Mouse (Mus musculus) hindbrain, embryonic 11.5 days (tissue): ENCODE data around the gene Vmn1r3. TPM values are rescaled to one million over a fixed set of nuclear protein-coding genes. Genes with fewer than 3 reads are reported as not detected.
"Not testable (repeated sequence)": the region's sequence is repeated elsewhere in the genome, so short reads cannot be mapped to it uniquely, and the experiment has no call there.

Source experiments
- ATAC-seq: fragments of 200-750 bp; cut with Nextera tagmentation; 2 replicates; pipeline ENCODE4 v1.8.0; 2017; ENCODE audit warnings: mild to moderate bottlenecking, moderate TSS enrichment, moderate library complexity; ENCODE audit not compliant: low FRiP score
- DNase-seq: peaks from one replicate; pipeline ENCODE4 v3.0.0-alpha.2; 2015; ENCODE audit warnings: low spot score
- H3K27ac ChIP-seq: fragments of 300-500 bp; sonication (generic); 2 replicates; pipeline ENCODE4 v1.5.1; 2014; ENCODE audit warnings: mild to moderate bottlenecking, low read depth, low read length
- H3K27me3 ChIP-seq: fragments of 300-500 bp; sonication (generic); 2 replicates; pipeline ENCODE4 v1.6.1; 2014; ENCODE audit warnings: mild to moderate bottlenecking, low read length, moderate library complexity, mixed read lengths; ENCODE audit not compliant: control insufficient read depth, insufficient read depth
- H3K36me3 ChIP-seq: fragments of 300-500 bp; sonication (generic); 2 replicates; pipeline ENCODE4 v1.6.1; 2014; ENCODE audit warnings: mild to moderate bottlenecking, low read length, moderate library complexity, mixed read lengths; ENCODE audit not compliant: control insufficient read depth, insufficient read depth
- H3K4me1 ChIP-seq: fragments of 300-500 bp; sonication (generic); replicated peaks from 2 replicates; pipeline ENCODE4 v1.6.1; 2014; ENCODE audit warnings: low read length, mixed read lengths; ENCODE audit not compliant: control insufficient read depth, insufficient read depth
- H3K4me2 ChIP-seq: fragments of 300-500 bp; sonication (generic); replicated peaks from 2 replicates; pipeline ENCODE4 v1.6.1; 2014; ENCODE audit warnings: mild to moderate bottlenecking, low read depth, low read length
- H3K4me3 ChIP-seq: fragments of 300-500 bp; sonication (generic); 2 replicates; pipeline ENCODE4 v1.5.1; 2014; ENCODE audit warnings: low read depth, low read length
- H3K9ac ChIP-seq: fragments of 300-500 bp; sonication (generic); 2 replicates; pipeline ENCODE4 v1.6.1; 2014; ENCODE audit warnings: low read depth, low read length
- H3K9me3 ChIP-seq: fragments of 300-500 bp; sonication (generic); 2 replicates; pipeline ENCODE4 v1.6.1; 2016; ENCODE audit warnings: low read length; ENCODE audit not compliant: control insufficient read depth
- WGBS: fragments of 180-500 bp; shearing (Covaris S2); extraction: QIAGEN DNeasy Blood & Tissue Kit; methylation state at CpG from one replicate; pipeline ENCODE4 v1.1.7; 2014; 5-methylcytosine and 5-hydroxymethylcytosine counted together
- polyA plus RNA-seq: library from polyadenylated mRNA; unstranded; fragments of >200 nt; fragmentation: Nextera tagmentation; extraction: Ambion mirVana; gene quantifications from 2 replicates; pipeline ENCODE4 v1.2.1, GENCODE M21; 2014

Vmn1r3 gene
- polyA plus RNA-seq, 1 experiment from 2014 or later = not detected

- not testable (repeated sequence) for H3K36me3 ChIP-seq, DNase-seq, H3K27me3 ChIP-seq, H3K4me2 ChIP-seq, H3K9ac ChIP-seq, H3K27ac ChIP-seq, ATAC-seq, H3K4me3 ChIP-seq, H3K4me1 ChIP-seq
- H3K9me3 ChIP-seq = peaks cover 21% of the 10 kb centered on the region
- 80% methylated on average over 5 of the region's 9 CpGs for WGBS
Observed at GRCm38 (mm10) chr4:3223483-3224209, 38.5 kb upstream of the Vmn1r3 start.

GRCm38 (mm10) chr4:3216382-3216781 lies 31.2 kb upstream of the Vmn1r3 start:
- not testable (repeated sequence) for ATAC-seq, H3K27ac ChIP-seq, H3K36me3 ChIP-seq, H3K4me2 ChIP-seq, H3K9me3 ChIP-seq, DNase-seq, H3K4me3 ChIP-seq, H3K9ac ChIP-seq, H3K4me1 ChIP-seq, H3K27me3 ChIP-seq
- WGBS = 76% methylated on average over 2 of the region's 2 CpGs

- not testable (repeated sequence) for H3K36me3 ChIP-seq, ATAC-seq
- 77% methylated on average over 3 of the region's 4 CpGs for WGBS
Observed at GRCm38 (mm10) chr4:3213349-3213748, 28.2 kb upstream of the Vmn1r3 start.

GRCm38 (mm10) chr4:3209643-3210217 lies 24.6 kb upstream of the Vmn1r3 start:
- H3K9me3 ChIP-seq, H3K27me3 ChIP-seq, DNase-seq, H3K9ac ChIP-seq, H3K36me3 ChIP-seq, ATAC-seq, H3K27ac ChIP-seq, H3K4me2 ChIP-seq, H3K4me1 ChIP-seq, H3K4me3 ChIP-seq: not testable (repeated sequence)
- 57% methylated on average over 1 of the region's 1 CpGs for WGBS

More at GRCm38 (mm10) chr4:3213349-3213748, 28.2 kb upstream of the Vmn1r3 start:
- not testable (repeated sequence) for H3K9ac ChIP-seq, H3K4me3 ChIP-seq, H3K27ac ChIP-seq, H3K27me3 ChIP-seq, DNase-seq, H3K4me1 ChIP-seq, H3K9me3 ChIP-seq, H3K4me2 ChIP-seq

- H3K27ac ChIP-seq, H3K4me2 ChIP-seq, H3K4me3 ChIP-seq, H3K9ac ChIP-seq, DNase-seq, ATAC-seq, H3K4me1 ChIP-seq, H3K9me3 ChIP-seq, H3K36me3 ChIP-seq, H3K27me3 ChIP-seq: not testable (repeated sequence)
- WGBS = 90% methylated on average over 10 of the region's 10 CpGs
Observed at GRCm38 (mm10) chr4:3176746-3177490, 8.2 kb downstream of the Vmn1r3 start.

- WGBS = 86% methylated on average over 6 of the region's 6 CpGs
- H3K9me3 ChIP-seq = not testable (repeated sequence)
Observed at GRCm38 (mm10) chr4:3176195-3176594, 9.0 kb downstream of the Vmn1r3 start.

GRCm38 (mm10) chr4:3175756-3176155 lies 9.4 kb downstream of the Vmn1r3 start:
- H3K27ac ChIP-seq, H3K36me3 ChIP-seq, ATAC-seq, H3K9ac ChIP-seq, H3K4me2 ChIP-seq, H3K4me1 ChIP-seq, H3K4me3 ChIP-seq, DNase-seq, H3K9me3 ChIP-seq, H3K27me3 ChIP-seq: not testable (repeated sequence)
- 96% methylated on average over 5 of the region's 8 CpGs for WGBS

More at GRCm38 (mm10) chr4:3176195-3176594, 9.0 kb downstream of the Vmn1r3 start:
- not testable (repeated sequence) for H3K4me2 ChIP-seq, H3K4me1 ChIP-seq, DNase-seq, H3K36me3 ChIP-seq, H3K4me3 ChIP-seq, H3K27ac ChIP-seq, H3K9ac ChIP-seq, H3K27me3 ChIP-seq, ATAC-seq

- H3K4me3 ChIP-seq, H3K9me3 ChIP-seq, H3K9ac ChIP-seq, H3K27me3 ChIP-seq, H3K4me1 ChIP-seq, DNase-seq, H3K27ac ChIP-seq, H3K36me3 ChIP-seq, H3K4me2 ChIP-seq: not testable (repeated sequence)
- 0 out of 2 replicates have a peak, but pooled peaks have one; percentile 47 for ATAC-seq
- 80% methylated on average over 4 of the region's 4 CpGs for WGBS
Observed at GRCm38 (mm10) chr4:3174586-3174985, 10.6 kb downstream of the Vmn1r3 start.
